Mouse (Mus musculus) retina, postnatal 1 day (tissue): ENCODE measurements at regions not wholly inside any gene's neighbourhood (a gene's known extent, or its start where the extent isn't known, plus 50 kb on each side); places are given as distances from the start of the nearest gene placed in this dataset.
"Not testable (repeated sequence)": the region's sequence is repeated elsewhere in the genome, so short reads cannot be mapped to it uniquely, and the experiment has no call there.

ENCODE experiments used
- DNase-seq: peaks from one replicate; pipeline ENCODE4 v3.0.0-alpha.2; 2012

DNA sequence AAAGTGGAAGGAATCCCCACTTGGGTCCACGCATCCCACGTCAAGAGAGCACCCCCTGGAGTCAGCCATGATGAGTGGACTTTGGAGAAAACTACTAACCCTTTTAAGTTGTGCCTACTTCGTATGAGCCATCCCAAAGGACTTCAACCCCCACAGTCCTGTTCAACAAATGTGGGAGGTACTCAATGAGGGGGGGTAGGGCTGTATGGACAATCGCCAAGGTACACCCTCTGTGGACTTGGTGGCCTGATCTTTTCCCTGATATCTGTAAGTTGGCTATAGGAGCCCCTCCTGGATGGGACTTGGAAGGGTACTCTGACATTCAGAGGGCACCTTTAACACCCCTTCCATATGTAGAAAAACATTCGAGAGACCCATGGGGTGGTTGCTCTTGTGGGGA, 256.5 kb upstream of the Olfr161 start:
- not testable (repeated sequence) for DNase-seq

DNA sequence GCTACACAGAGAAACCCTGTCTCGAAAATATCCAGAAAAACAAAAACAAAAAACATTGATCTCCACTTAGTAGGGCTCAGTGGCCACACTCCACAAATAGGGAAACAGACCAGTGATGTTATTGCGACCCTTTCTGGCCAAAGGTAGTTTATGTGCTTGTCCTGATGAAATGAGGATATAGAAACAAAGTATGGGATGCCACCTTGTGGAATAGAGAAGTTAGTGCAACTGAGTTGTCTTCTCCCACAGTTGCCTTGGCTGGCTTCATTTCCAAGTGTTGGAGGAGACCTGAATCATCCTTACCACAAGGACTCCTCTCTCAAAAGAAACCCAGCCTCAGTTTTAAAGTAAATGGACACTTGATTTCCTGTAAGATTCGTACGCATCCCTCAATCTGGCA, 247.5 kb upstream of the Olfr161 start:
- DNase-seq: not testable (repeated sequence)

DNA sequence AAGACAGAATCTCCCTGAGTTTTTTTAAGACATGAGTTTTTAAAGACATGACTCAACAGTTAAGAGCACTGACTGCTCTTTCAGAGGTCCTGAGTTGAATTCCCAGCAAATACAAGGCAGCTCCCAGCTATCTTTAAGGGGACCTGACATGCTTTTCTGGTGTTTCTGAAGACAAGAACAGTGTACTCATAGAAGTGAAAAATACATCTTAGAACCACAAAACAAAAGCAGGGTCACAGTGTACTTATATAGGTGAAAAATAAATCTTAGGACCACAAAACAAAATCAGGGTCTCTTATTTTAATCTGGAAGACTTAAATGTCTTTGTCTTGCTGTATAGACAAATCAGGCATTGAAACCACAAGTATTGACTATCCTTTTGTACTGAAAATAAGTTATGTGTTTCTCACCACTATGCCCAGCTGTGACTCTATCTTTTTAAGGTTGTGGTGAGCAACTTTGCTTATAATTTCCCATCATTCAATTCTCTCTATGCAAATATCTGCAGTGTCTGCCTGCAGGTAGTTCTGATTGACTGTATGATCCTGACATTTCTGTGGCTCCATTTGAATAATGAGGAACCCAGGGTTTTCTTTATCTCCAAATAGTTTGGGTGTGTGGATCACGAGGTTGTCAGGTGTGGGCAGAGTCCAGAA, 246.0 kb upstream of the Olfr161 start:
- DNase-seq: not testable (repeated sequence)

DNA sequence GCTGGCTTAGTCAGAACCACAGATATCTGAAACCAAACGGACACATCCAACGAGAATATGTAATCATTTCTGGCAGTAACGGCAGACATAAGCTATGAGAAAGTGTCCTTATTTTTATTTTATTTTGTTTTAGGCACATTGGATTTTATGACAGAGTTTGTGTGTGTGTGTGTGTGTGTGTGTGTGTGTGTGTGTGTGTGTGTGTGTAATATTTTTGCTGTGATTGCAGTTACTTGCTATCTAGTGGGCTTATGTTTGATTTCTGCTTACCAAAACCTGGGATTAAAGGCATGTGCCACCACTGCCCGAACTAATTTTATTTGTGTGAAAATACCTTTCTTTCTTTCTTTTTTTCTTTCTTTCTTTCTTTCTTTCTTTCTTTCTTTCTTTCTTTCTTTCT, 241.5 kb upstream of the Olfr161 start:
- DNase-seq: not testable (repeated sequence)

DNA sequence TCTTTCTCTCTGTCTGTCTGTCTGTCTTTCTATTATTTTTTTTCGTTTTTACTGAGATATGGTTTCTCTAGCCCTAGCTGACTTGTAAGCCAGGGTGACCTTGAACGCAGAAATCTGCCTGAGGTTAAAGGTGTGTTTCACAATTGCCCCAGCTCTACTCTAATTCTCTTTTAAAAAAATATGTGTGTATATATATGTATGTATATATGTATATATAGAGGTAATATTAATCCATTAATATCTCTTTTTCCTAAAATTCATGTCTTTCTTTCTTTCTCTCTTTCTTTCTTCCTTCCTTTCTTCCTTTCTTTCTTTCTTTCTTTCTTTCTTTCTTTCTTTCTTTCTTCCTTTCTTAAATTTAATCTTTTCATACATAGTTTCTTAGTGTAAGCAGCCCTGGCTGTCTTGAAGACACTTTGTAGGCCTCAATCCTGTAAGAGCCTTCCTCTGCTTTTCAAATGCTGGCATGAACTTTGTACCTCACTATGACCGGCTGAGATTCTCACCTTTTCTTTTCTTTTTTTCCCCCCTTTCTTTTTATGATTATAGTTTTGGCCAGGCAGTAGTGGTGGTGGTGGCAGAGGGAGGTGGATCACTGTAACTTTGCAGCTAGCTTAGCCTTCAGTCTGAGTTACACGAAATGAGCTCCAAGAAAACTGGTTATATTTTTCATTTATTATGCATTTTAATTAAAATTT, 240.8 kb upstream of the Olfr161 start:
- DNase-seq: peak; percentile 1

DNA sequence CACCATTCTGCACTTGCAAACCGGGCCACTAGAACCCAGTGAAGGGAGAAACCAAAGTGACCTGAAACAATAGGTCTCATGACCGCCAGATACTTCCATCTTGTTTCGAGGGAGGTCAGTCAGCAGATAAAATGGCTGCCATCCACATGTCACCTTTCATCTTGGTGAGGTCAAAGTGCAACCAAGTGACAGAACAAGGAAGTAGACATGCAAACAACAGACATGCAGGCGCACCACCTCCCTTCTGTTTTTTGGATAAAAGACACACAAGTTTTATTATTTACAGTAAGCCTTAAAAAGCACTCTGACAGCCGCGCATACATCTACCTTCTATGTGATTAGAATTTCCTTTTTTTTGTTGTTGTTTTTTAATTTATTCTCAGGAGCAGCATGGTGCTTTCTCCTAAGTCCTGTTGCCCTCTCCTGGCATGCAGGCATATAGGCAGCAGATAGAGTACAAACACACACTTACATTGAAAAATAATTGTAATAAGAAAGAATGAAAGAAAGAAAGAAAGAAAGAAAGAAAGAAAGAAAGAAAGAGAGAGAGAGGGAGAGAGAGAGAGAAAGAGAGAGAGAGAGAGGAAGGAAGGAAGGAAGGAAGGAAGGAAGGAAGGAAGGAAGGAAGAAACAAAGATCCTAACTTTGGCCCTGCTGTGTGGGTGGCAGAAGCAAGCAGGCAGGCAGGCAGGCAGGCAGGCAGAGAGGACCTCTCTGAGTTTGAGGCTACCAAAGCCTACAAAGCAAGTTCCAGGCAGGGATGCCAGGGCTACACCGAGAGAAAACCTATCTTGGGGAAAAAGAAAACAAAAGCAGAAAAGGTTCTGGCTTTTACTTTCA, 240.0 kb upstream of the Olfr161 start:
- DNase-seq: peak; percentile 27

DNA sequence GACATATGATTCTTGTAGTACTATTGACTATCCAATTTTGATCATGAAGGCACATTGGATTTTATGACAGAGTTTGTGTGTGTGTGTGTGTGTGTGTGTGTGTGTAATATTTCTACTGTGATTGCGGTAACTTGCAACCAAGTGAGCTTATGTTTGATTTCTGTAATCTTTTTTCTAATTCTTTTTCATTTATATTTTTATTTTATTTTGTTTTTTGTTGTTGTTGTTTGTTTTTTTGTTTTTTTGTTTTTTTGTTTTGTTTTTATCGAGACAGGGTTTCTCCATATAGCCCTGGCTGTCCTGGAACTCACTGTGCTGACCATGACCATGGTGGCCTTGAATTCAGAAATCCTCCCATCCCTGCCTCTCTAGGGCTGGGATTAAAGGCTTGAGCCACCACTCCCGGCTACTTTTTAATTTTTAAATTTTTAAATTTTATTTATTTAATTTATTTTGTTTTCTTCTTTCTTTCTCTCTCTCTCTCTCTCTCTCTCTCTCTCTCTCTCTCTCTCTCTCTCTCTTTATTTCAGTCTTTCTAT, 239.3 kb upstream of the Olfr161 start:
- DNase-seq: not testable (repeated sequence)
